ENCODE assay signal across 8 mouse cellular contexts in the genomic region with DNA sequence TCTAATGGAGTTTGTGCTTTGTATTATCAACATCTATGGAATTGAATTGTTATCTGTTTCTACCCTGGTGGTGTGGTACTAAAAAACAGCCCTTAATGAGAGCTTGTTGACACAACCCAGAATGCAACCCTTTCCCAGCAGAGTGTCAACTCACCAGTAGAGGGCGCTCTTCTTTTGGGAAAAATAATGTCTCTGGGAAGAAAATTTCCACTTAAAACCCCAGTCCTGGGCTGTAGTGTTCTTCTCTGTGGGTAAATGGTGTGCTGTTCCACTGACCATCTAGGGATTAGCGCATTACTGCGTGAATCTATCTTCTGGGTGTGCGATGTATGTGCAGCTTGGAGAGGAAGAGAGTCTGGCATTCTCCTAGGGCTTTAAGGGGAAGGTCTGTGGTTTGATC.
DNase-seq lines count a peak whose midpoint lies in the region; ATAC-seq and TF ChIP-seq lines count a peak whose summit lies in the region.

No protein-coding gene starts in this region.

- intact Hi-C loops in heart, postnatal 14 days (cut with DNase I) = loop anchor here (2.0 kb wide), 1 partner anchor 757 kb away; no protein-coding TSS in a partner anchor

- peak; percentile 59 for TF ChIP-seq CTCF in cortical plate, adult 2 months (IDR thresholded peaks at IDR 0.05; ENCODE audit: extremely low read depth, insufficient read depth, low read length)

- H3K4me1 ChIP-seq in intestine, embryonic 14.5 days (replicated peaks; ENCODE audit: control insufficient read depth, insufficient read depth, low read length) = no peaks in the 10 kb centered on the region
- H3K4me1 ChIP-seq in intestine, embryonic 15.5 days (replicated peaks) = no peaks in the 10 kb centered on the region
- H3K4me1 ChIP-seq in cortical plate, adult 2 months (ENCODE audit: control insufficient read depth, insufficient read depth, low read length) = no peaks in the 10 kb centered on the region; the same call in 1 of the 2 replicates
- H3K4me1 ChIP-seq in midbrain, embryonic 11.5 days (ENCODE audit: control insufficient read depth, insufficient read depth, low read length) = no peaks in the 10 kb centered on the region

- WGBS in intestine, embryonic 14.5 days = 42% methylated on average over 4 of the region's 4 CpGs
- 53% methylated on average over 4 of the region's 4 CpGs for WGBS in intestine, embryonic 15.5 days
- 38% methylated on average over 4 of the region's 4 CpGs for WGBS in midbrain, embryonic 11.5 days

- DNase-seq in intestine, embryonic 14.5 days (ENCODE audit: low spot score) = peak; percentile 61
- peak; percentile 79 for DNase-seq in R1 (ENCODE audit: low read depth, low spot score)
- peak; percentile 22 to 59 for DNase-seq in heart, postnatal 14 days
- peak; percentile 60 to 66 for DNase-seq in layer of hippocampus, postnatal 10 days (ENCODE audit: low spot score in 2 of 2)
- peak; percentile 95 for DNase-seq in midbrain, embryonic 11.5 days (ENCODE audit: low spot score, missing footprints)

- H3K27me3 ChIP-seq in intestine, embryonic 14.5 days (replicated peaks; ENCODE audit: control insufficient read depth, insufficient read depth, low read length) = no peaks in the 10 kb centered on the region
- no peaks in the 10 kb centered on the region for H3K27me3 ChIP-seq in intestine, embryonic 15.5 days (replicated peaks)
- no peaks in the 10 kb centered on the region for H3K27me3 ChIP-seq in midbrain, embryonic 11.5 days (ENCODE audit: control insufficient read depth, insufficient read depth, low read length)

- no peaks in the 10 kb centered on the region for H3K9me3 ChIP-seq in intestine, embryonic 14.5 days (ENCODE audit: control insufficient read depth, low read length)
- H3K9me3 ChIP-seq in intestine, embryonic 15.5 days = no peaks in the 10 kb centered on the region
- H3K9me3 ChIP-seq in midbrain, embryonic 11.5 days (ENCODE audit: control insufficient read depth, low read length) = no peaks in the 10 kb centered on the region

- no peak overlapping the region for H3K9ac ChIP-seq in intestine, embryonic 14.5 days (ENCODE audit: low read length)
- H3K9ac ChIP-seq in intestine, embryonic 15.5 days = no peak overlapping the region
- H3K9ac ChIP-seq in midbrain, embryonic 11.5 days (ENCODE audit: low read length) = no peak overlapping the region

- ATAC-seq in intestine, embryonic 14.5 days (replicated peaks; ENCODE audit: low FRiP score, low TSS enrichment, low read depth) = peak; percentile 47; the same call in 1 of the 2 replicates
- no peak for ATAC-seq in intestine, embryonic 15.5 days
- ATAC-seq in midbrain, embryonic 11.5 days (ENCODE audit: low FRiP score) = peak; percentile 55
- no peak for ATAC-seq in erythroid progenitor cell, adult 5-6 weeks (replicated peaks; ENCODE audit: low FRiP score, poor library complexity, severe bottlenecking)

- no peak overlapping the region for H3K4me2 ChIP-seq in intestine, embryonic 14.5 days (ENCODE audit: low read length)
- H3K4me2 ChIP-seq in intestine, embryonic 15.5 days (replicated peaks) = no peak overlapping the region
- no peak overlapping the region for H3K4me2 ChIP-seq in midbrain, embryonic 11.5 days

- no peaks in the 10 kb centered on the region for H3K36me3 ChIP-seq in intestine, embryonic 14.5 days (ENCODE audit: control insufficient read depth, insufficient read depth, low read length)
- no peaks in the 10 kb centered on the region for H3K36me3 ChIP-seq in intestine, embryonic 15.5 days
- no peaks in the 10 kb centered on the region for H3K36me3 ChIP-seq in midbrain, embryonic 11.5 days (ENCODE audit: control insufficient read depth, insufficient read depth, low read length)

- no peak overlapping the region for H3K27ac ChIP-seq in intestine, embryonic 14.5 days (ENCODE audit: low read depth)
- H3K27ac ChIP-seq in intestine, embryonic 15.5 days = no peak overlapping the region
- no peak overlapping the region for H3K27ac ChIP-seq in cortical plate, adult 2 months (ENCODE audit: insufficient read depth, low read length)
- no peak overlapping the region for H3K27ac ChIP-seq in midbrain, embryonic 11.5 days (ENCODE audit: low read depth, low read length)

- no peak overlapping the region for H3K4me3 ChIP-seq in intestine, embryonic 14.5 days (ENCODE audit: low read depth, low read length)
- H3K4me3 ChIP-seq in intestine, embryonic 15.5 days (replicated peaks) = no peak overlapping the region
- H3K4me3 ChIP-seq in cortical plate, adult 2 months (ENCODE audit: insufficient read depth, low read length) = no peak overlapping the region
- no peak overlapping the region for H3K4me3 ChIP-seq in midbrain, embryonic 11.5 days (ENCODE audit: low read depth, low read length)

- TF ChIP-seq POLR2A in cortical plate, adult 2 months (IDR thresholded peaks at IDR 0.05; ENCODE audit: extremely low read depth, insufficient read depth, low read length) = no peak

Comparison
In these comparisons a context has a peak if more than half of its experiments do, and no peak if none do; other contexts are left out.
1. ATAC-seq: peak in intestine, embryonic 14.5 days (single experiment) and midbrain, embryonic 11.5 days (single experiment); none in intestine, embryonic 15.5 days (single experiment) and erythroid progenitor cell, adult 5-6 weeks (single experiment).
2. DNase-seq: peak in every context shown above with its lines; median percentile 95 in midbrain, embryonic 11.5 days; 79 in R1; 63 in layer of hippocampus, postnatal 10 days; 61 in intestine, embryonic 14.5 days; 40 in heart, postnatal 14 days.